Mouse (Mus musculus) MEL (cell line): Measurements from ENCODE around the gene Atp23. TPM values are rescaled to one million over a fixed set of nuclear protein-coding genes. Genes with fewer than 3 reads are reported as not detected.

Source experiments
- DNase-seq: peaks from one replicate; pipeline ENCODE4 v3.0.0; 2011; ENCODE audit warnings: low read depth, low spot score
- H3K27ac ChIP-seq: 2 replicates; pipeline ENCODE4 v1.5.1; 2012; ENCODE audit warnings: low read depth, mild to moderate bottlenecking, control low read depth, low read length, moderate library complexity; ENCODE audit not compliant: control insufficient read depth
- H3K27me3 ChIP-seq, 2 experiments: fragments of 150-350 bp in 1 of 2; sonication (generic) in 1 of 2; 2 replicates each; pipeline ENCODE4 v1.6.1; 2012; ENCODE audit warnings: low read length in 2 of 2, mild to moderate bottlenecking in 2 of 2, improper control_type of control experiment in 1 of 2, moderate library complexity in 1 of 2; ENCODE audit not compliant: insufficient read depth in 2 of 2, control insufficient read depth in 1 of 2
- H3K36me3 ChIP-seq, 2 experiments: 2 replicates each; pipeline ENCODE4 v1.6.1; 2012 to 2014; ENCODE audit warnings: low read length in 2 of 2, improper control_type of control experiment in 1 of 2, inconsistent platforms in 1 of 2, mild to moderate bottlenecking in 1 of 2; ENCODE audit not compliant: insufficient read depth in 2 of 2, control insufficient read depth in 1 of 2
- H3K4me1 ChIP-seq, 2 experiments: fragments of 150-350 bp in 1 of 2; sonication (generic) in 1 of 2; 2 replicates each; pipeline ENCODE4 v1.6.1; 2012; ENCODE audit warnings: low read length in 2 of 2, improper control_type of control experiment in 1 of 2, mild to moderate bottlenecking in 1 of 2; ENCODE audit not compliant: insufficient read depth in 2 of 2, control insufficient read depth in 1 of 2
- H3K4me3 ChIP-seq, 2 experiments: fragments of 150-350 bp in 1 of 2; sonication (generic) in 1 of 2; 2 replicates each; pipeline ENCODE4 v1.5.1; 2012; ENCODE audit warnings: low read depth in 2 of 2, low read length in 2 of 2, mild to moderate bottlenecking in 2 of 2, moderate library complexity in 2 of 2, control low read depth in 1 of 2, improper control_type of control experiment in 1 of 2; ENCODE audit not compliant: control insufficient read depth in 1 of 2, insufficient read depth in 1 of 2
- H3K79me2 ChIP-seq: 2 replicates; pipeline ENCODE4 v1.6.1; 2012; ENCODE audit warnings: mild to moderate bottlenecking, low read length, moderate library complexity; ENCODE audit not compliant: control insufficient read depth, poor library complexity, insufficient read depth
- H3K9ac ChIP-seq: 2 replicates; pipeline ENCODE4 v1.6.1; 2012; ENCODE audit warnings: low read depth, mild to moderate bottlenecking, control low read depth, low read length, moderate library complexity; ENCODE audit not compliant: control insufficient read depth, poor library complexity, severe bottlenecking
- H3K9me3 ChIP-seq: fragments of 150-350 bp; sonication (generic); replicated peaks from 2 replicates; pipeline ENCODE4 v1.6.1; 2012; ENCODE audit warnings: mild to moderate bottlenecking, low read length, improper control_type of control experiment, moderate library complexity; ENCODE audit not compliant: insufficient read depth
- CHD1 ChIP-seq: IDR thresholded peaks from 2 replicates; pipeline ENCODE4 v1.6.1; 2012; ENCODE audit warnings: low read depth, mild to moderate bottlenecking, inconsistent platforms, low read length, improper control_type of control experiment
- CHD2 ChIP-seq: IDR thresholded peaks from 2 replicates; pipeline ENCODE4 v1.6.1; 2011; ENCODE audit warnings: low read length, improper control_type of control experiment
- CTCF ChIP-seq, 3 experiments: IDR thresholded peaks in 2 of 3; conservative IDR thresholded peaks in 1 of 3; 2 replicates each; pipeline ENCODE4 v1.5.1; 2011 to 2012; ENCODE audit warnings: low read length in 3 of 3, low read depth in 2 of 3, mild to moderate bottlenecking in 2 of 3, improper control_type of control experiment in 1 of 3, inconsistent platforms in 1 of 3, mixed read lengths in 1 of 3, moderate library complexity in 1 of 3; ENCODE audit not compliant: control insufficient read depth in 1 of 3, insufficient read depth in 1 of 3, poor library complexity in 1 of 3, severe bottlenecking in 1 of 3
- E2F4 ChIP-seq: IDR thresholded peaks from 2 replicates; pipeline ENCODE4 v1.6.1; 2011; ENCODE audit warnings: low read depth, low read length, improper control_type of control experiment, borderline replicate concordance
- ELF1 ChIP-seq: IDR thresholded peaks from 2 replicates; pipeline ENCODE4 v1.6.1; 2014; ENCODE audit warnings: low read depth, mild to moderate bottlenecking, inconsistent platforms, low read length, improper control_type of control experiment, moderate library complexity
- ETS1 ChIP-seq: IDR thresholded peaks from 2 replicates; pipeline ENCODE4 v1.6.1; 2012; ENCODE audit warnings: low read depth, mild to moderate bottlenecking, inconsistent platforms, low read length, improper control_type of control experiment, moderate library complexity
- GABPA ChIP-seq: IDR thresholded peaks from 2 replicates; pipeline ENCODE4 v1.6.1; 2012; ENCODE audit warnings: low read depth, mild to moderate bottlenecking, inconsistent platforms, low read length, improper control_type of control experiment, moderate library complexity
- GATA1 ChIP-seq: IDR thresholded peaks from 2 replicates; pipeline ENCODE4 v1.6.1; 2011; ENCODE audit warnings: low read depth, low read length, improper control_type of control experiment
- KAT2A ChIP-seq: conservative IDR thresholded peaks from 2 replicates; pipeline ENCODE4 v1.6.1; 2012; ENCODE audit warnings: low read depth, low read length, improper control_type of control experiment, inconsistent platforms
- MAX ChIP-seq: IDR thresholded peaks from 2 replicates; pipeline ENCODE4 v1.6.1; 2011; ENCODE audit warnings: low read length, improper control_type of control experiment
- MEF2A ChIP-seq: IDR thresholded peaks from 2 replicates; pipeline ENCODE4 v1.6.1; 2014; ENCODE audit warnings: low read depth, mild to moderate bottlenecking, inconsistent platforms, low read length, improper control_type of control experiment; ENCODE audit not compliant: poor library complexity, insufficient replicate concordance, severe bottlenecking; ENCODE audit errors: extremely low read depth
- MYB ChIP-seq: IDR thresholded peaks from 2 replicates; pipeline ENCODE4 v1.6.1; 2011; ENCODE audit warnings: mild to moderate bottlenecking, low read depth, low read length, improper control_type of control experiment
- MYC ChIP-seq: IDR thresholded peaks from 2 replicates; pipeline ENCODE4 v1.6.1; 2011; ENCODE audit warnings: low read depth, mild to moderate bottlenecking, low read length, improper control_type of control experiment, moderate library complexity
- NELFE ChIP-seq: IDR thresholded peaks from 2 replicates; pipeline ENCODE4 v1.6.1; 2011; ENCODE audit warnings: low read depth, low read length, improper control_type of control experiment
- NRF1 ChIP-seq: IDR thresholded peaks from 2 replicates; pipeline ENCODE4 v1.6.1; 2014; ENCODE audit warnings: low read depth, mild to moderate bottlenecking, inconsistent platforms, low read length, improper control_type of control experiment, moderate library complexity; ENCODE audit not compliant: poor library complexity, insufficient read depth, severe bottlenecking
- POLR2A ChIP-seq, 2 experiments: IDR thresholded peaks; 2 replicates each; pipeline ENCODE4 v1.6.1; 2011 to 2012; ENCODE audit warnings: low read length in 2 of 2, mild to moderate bottlenecking in 2 of 2, control low read depth in 1 of 2, improper control_type of control experiment in 1 of 2, low read depth in 1 of 2, moderate library complexity in 1 of 2; ENCODE audit not compliant: control insufficient read depth in 1 of 2, insufficient read depth in 1 of 2, poor library complexity in 1 of 2
- POLR2AphosphoS2 ChIP-seq: IDR thresholded peaks from 2 replicates; pipeline ENCODE4 v1.6.1; 2011; ENCODE audit warnings: low read length, improper control_type of control experiment
- RCOR1 ChIP-seq: IDR thresholded peaks from 2 replicates; pipeline ENCODE4 v1.6.1; 2012; ENCODE audit warnings: low read depth, mild to moderate bottlenecking, inconsistent platforms, low read length, improper control_type of control experiment
- SIN3A ChIP-seq: IDR thresholded peaks from 2 replicates; pipeline ENCODE4 v1.6.1; 2012; ENCODE audit warnings: low read length, improper control_type of control experiment, inconsistent platforms
- SMC3 ChIP-seq: IDR thresholded peaks from 2 replicates; pipeline ENCODE4 v1.6.1; 2011; ENCODE audit warnings: low read depth, low read length, improper control_type of control experiment
- TAL1 ChIP-seq: IDR thresholded peaks from 2 replicates; pipeline ENCODE4 v1.6.1; 2012; ENCODE audit warnings: mild to moderate bottlenecking, inconsistent platforms, low read length, moderate library complexity, mixed read lengths
- TBP ChIP-seq: IDR thresholded peaks from 2 replicates; pipeline ENCODE4 v1.8.0; 2011; ENCODE audit warnings: low read depth, low read length, improper control_type of control experiment
- TCF12 ChIP-seq: IDR thresholded peaks from 2 replicates; pipeline ENCODE4 v1.6.1; 2014; ENCODE audit warnings: low read depth, mild to moderate bottlenecking, inconsistent platforms, low read length, improper control_type of control experiment, moderate library complexity
- UBTF ChIP-seq: IDR thresholded peaks from 2 replicates; pipeline ENCODE4 v1.6.1; 2012; ENCODE audit warnings: low read depth, mild to moderate bottlenecking, inconsistent platforms, low read length, improper control_type of control experiment, moderate library complexity, borderline replicate concordance; ENCODE audit not compliant: insufficient read depth
- ZNF384 ChIP-seq: IDR thresholded peaks from 2 replicates; pipeline ENCODE4 v1.6.1; 2012; ENCODE audit warnings: low read depth, mild to moderate bottlenecking, inconsistent platforms, low read length, improper control_type of control experiment
- polyA plus RNA-seq, 2 experiments: library from polyadenylated mRNA; stranded (reverse) in 1 of 2; unstranded in 1 of 2; fragments of >175 nt in 1 of 2; fragments of >200 nt in 1 of 2; gene quantifications; 2 replicates each; pipeline versions ENCODE4 v1.2.1 to v1.2.4; 2012; ENCODE audit warnings: low replicate concordance in 2 of 2, low read depth in 1 of 2; ENCODE audit not compliant: insufficient read length in 2 of 2, insufficient read depth in 1 of 2, missing spikeins in 1 of 2
- total RNA-seq: library from RNA; depleted of rRNA; stranded (reverse); fragments of 300-350 nt; gene quantifications from 2 replicates; pipeline ENCODE4 v1.2.3, GENCODE M21; 2012

Gene Atp23
- total and polyA plus RNA-seq, 3 experiments: 23.0 to 26.1 TPM; not detected in 1

DNA sequence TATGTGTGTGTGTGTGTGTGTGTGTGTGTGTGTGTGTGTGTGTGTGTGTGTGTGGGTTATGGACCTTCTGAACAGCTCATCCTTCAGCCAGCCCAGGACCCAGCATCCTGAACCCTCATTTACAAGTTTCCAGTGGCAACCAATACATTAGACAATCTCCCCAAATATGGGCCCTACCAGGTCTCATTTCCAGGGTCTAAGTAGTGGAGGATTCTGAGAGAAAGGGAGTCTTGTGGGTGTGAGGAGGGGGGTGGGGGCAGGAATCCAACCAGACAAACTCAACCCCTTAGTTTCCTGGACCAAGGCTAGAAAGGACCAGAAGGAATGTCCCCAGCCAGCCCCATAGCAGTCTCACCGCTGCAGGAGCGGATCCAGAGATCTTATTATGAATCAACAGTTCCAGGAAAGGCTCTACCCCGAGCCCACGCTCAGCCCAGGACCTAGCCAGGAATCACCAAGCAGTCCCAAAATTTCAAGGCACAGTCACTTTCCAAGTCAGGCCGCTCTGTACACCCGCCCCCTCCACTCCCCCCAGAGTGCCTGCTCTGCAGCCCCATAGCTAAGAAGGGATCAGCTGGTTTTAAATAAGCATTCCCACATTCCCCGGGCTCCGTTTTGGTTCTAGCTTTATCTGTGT, 30.1 kb upstream of the Atp23 start:
- H3K27ac ChIP-seq: no peak overlapping the region
- DNase-seq: no peak
- H3K4me3 ChIP-seq: no peak overlapping the region
- no peak for TF ChIP-seq SIN3A
- TF ChIP-seq GATA1: no peak
- no peak for TF ChIP-seq ZNF384
- TF ChIP-seq CTCF (IDR thresholded peaks at IDR 0.05 in 2 of 3, conservative IDR thresholded peaks at IDR 0.05 in 1 of 3; ENCODE audit: control insufficient read depth in 1 of 3, insufficient read depth in 1 of 3, low read depth in 2 of 3, low read length in 3 of 3, poor library complexity in 1 of 3, severe bottlenecking in 1 of 3): no peak
- no peak for TF ChIP-seq NRF1
- no peak for TF ChIP-seq CHD1
- TF ChIP-seq MAX: no peak
- TF ChIP-seq SMC3: no peak
- TF ChIP-seq MYB: no peak
- no peak for TF ChIP-seq CHD2
- no peak for TF ChIP-seq POLR2AphosphoS2
- TF ChIP-seq RCOR1: no peak
- TF ChIP-seq TAL1: no peak
- H3K36me3 ChIP-seq: no peaks in the 10 kb centered on the region
- no peaks in the 10 kb centered on the region for H3K4me1 ChIP-seq
- H3K9ac ChIP-seq: no peak overlapping the region
- H3K27me3 ChIP-seq: no peaks in the 10 kb centered on the region; a peak in 1 of 4 replicates
- H3K9me3 ChIP-seq: no peaks in the 10 kb centered on the region
- H3K79me2 ChIP-seq: no peaks in the 10 kb centered on the region

DNA sequence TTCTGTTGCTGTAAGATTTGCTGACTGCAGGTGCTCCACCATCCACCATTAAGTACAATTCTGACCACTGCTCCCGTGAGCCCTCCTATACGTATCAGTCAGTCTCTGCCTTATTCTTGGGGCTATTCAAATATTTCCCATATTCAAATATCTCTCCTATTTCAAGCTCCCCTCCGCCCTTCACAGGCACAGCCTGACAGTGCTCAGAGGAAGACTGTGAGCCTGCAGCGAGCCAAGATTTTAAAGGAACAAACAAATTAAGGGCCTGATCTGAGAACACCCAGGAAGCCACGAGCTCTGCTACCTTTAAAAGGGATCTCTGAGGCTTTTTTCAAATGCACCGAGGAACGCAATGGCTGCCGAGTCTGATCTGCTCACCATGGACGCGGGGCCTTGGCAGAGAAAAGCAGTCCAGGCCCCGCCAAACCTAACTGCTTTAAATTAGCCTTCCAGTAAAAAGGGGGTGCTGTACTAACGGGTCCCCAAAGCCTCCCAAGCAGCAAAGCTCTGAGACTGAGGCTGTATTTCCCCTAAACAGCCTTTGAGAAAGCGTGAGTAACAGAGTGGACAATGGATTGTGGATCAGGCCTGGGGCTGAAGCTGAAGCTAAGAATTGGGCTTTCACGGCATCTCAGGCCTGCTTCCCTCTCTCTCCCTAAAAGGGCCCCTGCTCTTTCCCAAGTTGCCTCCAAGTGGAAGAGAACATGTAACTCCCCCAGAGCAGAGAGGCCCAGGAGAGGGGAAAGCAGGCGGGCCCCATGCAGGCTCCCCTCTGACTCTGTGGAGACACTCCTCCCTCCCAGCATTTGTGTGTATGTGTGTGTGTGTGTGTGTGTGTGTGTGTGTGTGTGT, 29.3 kb upstream of the Atp23 start:
- H3K4me1 ChIP-seq: no peaks in the 10 kb centered on the region
- DNase-seq: no peak
- no peaks in the 10 kb centered on the region for H3K36me3 ChIP-seq
- no peak overlapping the region for H3K4me3 ChIP-seq
- no peaks in the 10 kb centered on the region for H3K9me3 ChIP-seq
- no peaks in the 10 kb centered on the region for H3K79me2 ChIP-seq
- no peak overlapping the region for H3K9ac ChIP-seq
- no peak for TF ChIP-seq TAL1
- no peak for TF ChIP-seq SMC3
- no peak for TF ChIP-seq ELF1
- no peak for TF ChIP-seq NELFE
- no peak for TF ChIP-seq UBTF
- TF ChIP-seq KAT2A: no peak
- TF ChIP-seq POLR2A (IDR thresholded peaks at IDR 0.05; ENCODE audit: control insufficient read depth in 1 of 2, insufficient read depth in 1 of 2, low read depth in 1 of 2, low read length in 2 of 2, poor library complexity in 1 of 2): no peak
- no peak for TF ChIP-seq NRF1
- no peak for TF ChIP-seq CHD2
- TF ChIP-seq GABPA: no peak
- TF ChIP-seq E2F4: no peak
- TF ChIP-seq TBP: no peak
- TF ChIP-seq CHD1: no peak
- no peak for TF ChIP-seq MYC
- TF ChIP-seq CTCF (IDR thresholded peaks at IDR 0.05 in 2 of 3, conservative IDR thresholded peaks at IDR 0.05 in 1 of 3; ENCODE audit: control insufficient read depth in 1 of 3, insufficient read depth in 1 of 3, low read depth in 2 of 3, low read length in 3 of 3, poor library complexity in 1 of 3, severe bottlenecking in 1 of 3): no peak
- TF ChIP-seq TCF12: no peak
- no peak for TF ChIP-seq ETS1
- no peak for TF ChIP-seq MEF2A
- no peak for TF ChIP-seq RCOR1
- H3K27me3 ChIP-seq: no peaks in the 10 kb centered on the region; a peak in 2 of 4 replicates
- no peak overlapping the region for H3K27ac ChIP-seq
